In genomic region chr3:34264811-34265210, GRCm38 (mm10) we compare ENCODE assay signal across 15 mouse cellular contexts.
"Had no signal": no experiment of that assay in that cellular context is flagged by ENCODE, and none has a peak within 500 bp of the region (broad histone marks: within the 10 kb centered on the region; RNA-seq: fewer than 3 reads in every experiment).

No protein-coding gene starts in this region.

- H3K27ac ChIP-seq: kidney, postnatal 0 days; layer of hippocampus, adult 2 months; left cerebral cortex, adult 2 months; liver, embryonic 13.5 days; macrophage; midbrain, embryonic 10.5 days; midbrain, embryonic 15.5 days; neural tube, embryonic 12.5 days; neural tube, embryonic 15.5 days had no signal

- H3K9ac ChIP-seq: liver, embryonic 13.5 days; midbrain, embryonic 15.5 days; neural tube, embryonic 12.5 days; neural tube, embryonic 15.5 days had no signal

- H3K4me3 ChIP-seq: layer of hippocampus, adult 2 months; left cerebral cortex, adult 2 months; liver, embryonic 13.5 days; megakaryocyte, embryonic 14.5 days; midbrain, embryonic 10.5 days; midbrain, embryonic 15.5 days; neural tube, embryonic 12.5 days; neural tube, embryonic 15.5 days had no signal

- ATAC-seq: midbrain, embryonic 15.5 days had no signal

- H3K36me3 ChIP-seq: liver, embryonic 13.5 days; midbrain, embryonic 10.5 days; midbrain, embryonic 15.5 days; neural tube, embryonic 12.5 days; neural tube, embryonic 15.5 days had no signal

- H3K27me3 ChIP-seq: liver, embryonic 13.5 days; megakaryocyte, embryonic 14.5 days; midbrain, embryonic 15.5 days; neural tube, embryonic 12.5 days; neural tube, embryonic 15.5 days had no signal

- H3K4me1 ChIP-seq: liver, embryonic 13.5 days; megakaryocyte, embryonic 14.5 days; midbrain, embryonic 10.5 days had no signal

- DNase-seq: kidney, postnatal 25 days; layer of hippocampus, adult 9-11 months; liver, embryonic 13.5 days; lung, adult 2 months; thymus, adult 18-20 months; thymus, postnatal 36 days had no signal

- H3K4me2 ChIP-seq: liver, embryonic 13.5 days; midbrain, embryonic 15.5 days; neural tube, embryonic 12.5 days; neural tube, embryonic 15.5 days had no signal

- H3K9me3 ChIP-seq: liver, embryonic 13.5 days; midbrain, embryonic 10.5 days; midbrain, embryonic 15.5 days; neural tube, embryonic 12.5 days; neural tube, embryonic 15.5 days had no signal
